Mouse (Mus musculus): ENCODE results near the gene Rgs6.

The Rgs6 gene

DNA sequence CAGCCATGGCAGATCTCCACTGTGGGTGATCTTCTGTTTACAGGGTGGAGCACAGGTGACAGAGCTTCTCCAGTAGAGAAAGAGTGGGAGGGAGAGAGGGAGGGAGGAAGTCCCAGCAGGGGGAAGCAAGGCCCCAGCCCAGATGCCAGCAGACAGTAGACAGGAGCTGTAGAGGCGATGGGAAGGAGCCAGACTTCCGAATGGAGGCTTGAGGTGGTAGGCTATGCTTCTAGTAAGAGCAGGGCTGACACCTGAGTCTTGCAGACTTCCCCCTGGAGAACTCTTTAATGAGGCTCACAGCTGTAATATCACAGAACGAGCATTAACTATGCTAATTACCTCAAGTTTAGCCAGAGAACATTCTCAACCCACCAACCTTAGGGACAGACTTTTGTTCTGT lies 613.6 kb downstream of the Rgs6 start:
- DNase-seq (ENCODE audit: low spot score in 2 of 2): no peak

DNA sequence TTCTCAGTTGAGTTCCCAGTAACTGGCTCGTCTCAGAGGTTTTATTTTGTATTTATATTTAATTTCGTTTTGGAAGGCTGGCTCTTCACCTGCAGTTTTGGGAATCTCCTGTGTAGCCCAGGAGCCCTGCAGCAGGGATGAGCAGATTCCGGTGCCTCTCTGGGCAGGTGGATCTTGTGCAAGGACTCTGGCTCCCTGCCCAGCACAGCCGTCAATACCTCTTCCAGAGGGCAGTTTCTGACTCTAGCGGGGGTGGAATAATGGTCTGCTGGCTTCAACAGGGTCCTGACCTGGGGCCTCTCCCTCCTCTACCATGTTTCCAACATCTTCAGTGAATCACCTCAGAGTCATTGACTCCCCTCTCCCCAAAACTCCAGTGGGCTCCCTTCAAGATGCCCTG lies 616.3 kb downstream of the Rgs6 start:
- DNase-seq (ENCODE audit: low spot score in 2 of 2): no peak

DNA sequence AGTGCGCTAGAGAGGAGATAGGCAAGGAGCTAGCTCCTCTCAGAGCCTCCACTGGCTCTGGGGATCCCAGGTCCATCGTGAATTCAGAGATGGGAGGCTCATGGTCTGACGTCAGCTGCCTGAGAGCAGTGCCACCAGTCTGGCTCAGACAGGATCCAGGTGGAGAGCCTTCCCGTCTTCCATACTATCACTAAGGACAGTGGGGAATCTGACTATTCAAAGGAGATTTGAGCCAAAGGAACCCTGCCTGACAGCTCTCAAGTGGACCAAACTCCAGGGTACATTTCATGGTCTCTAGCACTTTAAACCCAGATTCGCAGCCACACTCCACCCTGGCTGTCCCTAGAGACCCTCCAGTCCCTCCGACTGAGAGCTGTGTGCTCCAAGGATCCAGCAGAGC lies 618.8 kb downstream of the Rgs6 start:
- no peak for DNase-seq (ENCODE audit: low spot score in 2 of 2)

DNA sequence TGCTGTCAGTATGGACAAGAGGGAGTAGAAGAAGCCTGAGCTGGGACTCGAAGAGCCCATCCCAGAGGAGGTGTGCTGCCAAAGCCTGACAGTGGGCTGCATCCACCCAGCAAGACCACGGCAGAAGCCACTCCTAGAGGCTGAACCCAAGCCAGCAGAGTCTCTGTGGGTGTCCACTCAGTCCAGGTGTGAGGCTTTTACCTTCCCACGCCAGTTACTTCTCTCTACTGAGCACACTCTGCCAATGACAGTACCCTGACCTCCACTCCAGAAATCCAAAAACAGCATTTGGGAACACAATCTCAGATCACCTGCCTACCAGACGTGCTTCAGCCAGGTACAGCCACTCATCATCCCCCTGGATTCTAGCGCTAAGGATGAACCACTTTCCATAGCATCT lies 619.4 kb downstream of the Rgs6 start:
- no peak for DNase-seq (ENCODE audit: low spot score in 2 of 2)

DNA sequence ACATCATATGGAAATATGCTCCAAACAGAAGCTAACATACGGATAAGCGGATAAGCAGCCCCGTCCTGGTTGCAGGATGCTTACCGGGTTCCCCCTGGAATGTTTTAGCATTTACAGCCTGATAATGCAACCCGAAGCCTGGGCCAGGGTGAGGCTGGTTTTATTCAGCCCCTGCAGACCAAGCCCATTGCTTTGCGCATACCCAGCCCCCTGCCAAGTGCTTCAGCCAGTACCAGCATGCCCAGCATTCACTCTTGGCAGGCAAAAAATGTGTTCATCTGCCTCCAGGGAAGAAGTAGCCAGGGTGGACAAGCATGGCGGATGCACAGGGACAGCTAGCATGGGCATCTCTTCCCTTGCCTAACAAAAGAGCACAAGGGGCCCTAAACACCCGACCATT lies 619.9 kb downstream of the Rgs6 start:
- DNase-seq (ENCODE audit: low spot score in 2 of 2): no peak

DNA sequence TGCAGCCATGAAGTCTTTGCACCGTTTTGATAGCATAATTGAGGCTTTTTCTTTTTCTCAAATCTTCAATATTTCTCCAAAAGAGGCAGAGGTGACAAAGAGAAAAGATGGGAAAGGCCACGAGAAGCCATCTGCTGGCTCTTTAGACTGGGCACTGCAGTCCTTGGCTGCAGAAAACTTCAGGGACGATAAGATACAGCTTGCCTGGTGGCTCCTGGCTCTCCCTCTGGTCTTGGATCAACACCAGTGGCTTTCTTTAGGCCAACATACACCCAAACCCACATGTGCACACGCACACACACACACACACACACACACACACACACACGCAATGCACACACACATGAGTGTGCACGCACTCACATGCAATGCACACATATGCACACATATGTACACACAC lies 620.7 kb downstream of the Rgs6 start:
- DNase-seq (ENCODE audit: low spot score in 2 of 2): no peak

DNA sequence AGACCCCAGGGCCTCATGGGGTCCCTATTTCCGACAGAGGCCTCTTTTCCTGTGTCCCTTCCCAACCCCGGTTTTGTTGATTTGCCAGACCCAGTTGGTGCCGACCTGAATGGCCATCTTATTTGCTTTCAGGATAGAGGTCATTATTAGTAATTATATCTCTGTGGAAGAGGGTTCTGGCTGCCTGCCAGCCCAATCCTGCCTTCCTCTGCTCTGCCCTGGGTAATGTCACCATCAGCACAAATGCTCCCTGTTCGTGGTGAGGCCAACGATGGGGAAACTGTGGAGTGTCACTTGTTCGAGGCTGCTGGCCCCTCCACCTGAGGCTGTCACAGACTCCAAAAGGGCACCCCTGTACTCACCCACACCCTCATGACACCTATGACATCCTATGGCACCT lies 621.4 kb downstream of the Rgs6 start:
- DNase-seq (ENCODE audit: low spot score in 2 of 2): no peak

DNA sequence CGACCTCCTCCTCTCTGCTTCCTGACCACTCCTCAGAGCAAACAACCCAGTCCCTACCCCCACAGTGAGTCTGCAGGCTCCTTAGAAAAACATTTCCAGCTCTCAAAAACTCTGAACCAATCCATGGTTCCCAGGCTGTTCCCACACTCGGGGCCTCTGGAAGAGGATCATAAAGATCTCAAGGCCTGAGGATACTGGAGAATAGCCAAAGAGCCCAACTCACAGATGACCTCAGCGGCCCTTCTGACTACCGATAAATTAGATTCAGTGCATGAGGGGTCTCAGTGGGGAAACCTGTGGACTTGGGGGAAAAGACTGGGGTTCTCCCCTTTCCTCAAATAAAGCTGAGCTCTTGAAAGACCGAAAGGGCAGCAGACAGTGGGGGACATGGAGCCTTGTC lies 622.2 kb downstream of the Rgs6 start:
- DNase-seq (ENCODE audit: low spot score in 2 of 2): no peak

DNA sequence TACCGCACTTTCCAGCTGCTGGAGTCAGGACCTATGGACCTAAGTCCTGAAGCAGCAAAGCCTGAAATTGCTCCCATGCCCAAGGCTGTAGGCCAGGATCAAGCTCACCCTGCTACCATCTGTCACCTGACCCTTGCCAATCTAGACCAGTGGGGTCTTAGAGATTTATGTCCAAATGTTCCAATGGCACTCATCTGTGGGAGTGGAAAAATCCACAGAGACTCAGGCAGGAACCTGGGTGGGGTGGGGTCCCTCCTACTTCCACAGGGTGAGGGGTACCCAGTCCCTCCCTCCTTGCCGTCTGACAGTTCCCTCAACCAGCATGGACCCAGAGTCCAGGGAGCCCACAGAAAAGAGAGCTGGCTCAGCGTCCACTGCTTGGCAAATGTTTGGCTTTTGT lies 622.6 kb downstream of the Rgs6 start:
- DNase-seq (ENCODE audit: low spot score in 2 of 2): no peak

DNA sequence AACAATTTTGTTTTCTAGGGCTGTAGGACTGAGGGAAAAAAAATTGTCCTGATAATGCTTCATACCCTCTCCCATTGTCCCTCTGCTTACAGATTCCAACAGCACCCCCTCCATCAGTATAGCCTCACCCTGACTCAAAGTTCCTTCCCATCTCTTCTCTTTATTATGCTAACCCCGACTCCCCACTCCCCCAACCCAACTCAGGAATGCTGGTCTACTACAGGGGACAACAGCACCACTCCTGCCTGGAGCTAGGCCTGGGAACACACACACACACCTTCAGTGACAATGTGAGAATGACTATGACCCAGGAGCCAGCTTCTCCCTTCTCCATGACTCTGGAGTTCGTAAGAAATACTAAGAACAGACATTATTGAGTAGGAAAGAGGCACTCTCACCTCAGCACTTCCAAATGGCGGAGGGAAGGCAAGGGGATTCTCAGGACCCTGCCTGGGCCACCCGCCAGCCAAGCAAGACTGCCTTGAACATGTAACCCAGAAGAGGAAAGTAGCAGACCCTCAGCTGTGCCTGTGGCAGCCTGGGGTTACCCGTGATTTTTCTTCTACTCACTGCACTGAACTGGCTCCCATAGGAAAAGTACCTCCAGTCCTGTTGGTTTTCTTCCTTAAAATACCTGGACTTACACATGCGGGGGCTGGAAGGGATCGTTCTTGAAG lies 623.2 kb downstream of the Rgs6 start:
- DNase-seq (ENCODE audit: low spot score in 2 of 2): no peak

Data from spleen, postnatal 14 days (tissue).